Mouse (Mus musculus): Measurements from ENCODE around the gene Mesp1.

The Mesp1 gene

DNA sequence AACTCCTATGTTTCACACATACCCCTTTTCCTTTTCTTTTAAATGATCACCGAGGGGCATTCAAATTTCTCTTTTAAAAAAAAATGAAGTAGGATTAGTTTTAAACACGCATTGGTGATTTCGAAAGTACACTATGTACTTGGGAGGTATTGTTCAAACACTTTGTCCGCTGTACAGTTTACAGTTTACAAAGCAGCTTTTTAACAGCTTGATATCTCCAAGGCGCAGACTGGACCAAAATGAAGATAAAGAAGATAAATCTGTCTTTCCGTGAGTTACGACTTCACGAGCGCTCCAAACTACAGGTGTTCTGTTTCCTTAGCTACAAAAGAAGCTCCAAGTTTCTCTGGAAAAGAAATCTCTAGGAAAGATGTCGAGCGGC, 51.3 kb downstream of the Mesp1 start:
- in situ Hi-C loops (cut with MboI, MseI): no loop called here

Measured in regulatory T cell (primary cell).